Mouse (Mus musculus) limb, embryonic 12.5 days (tissue): ENCODE measurements around the gene 4930524N10Rik. TPM values are rescaled to one million over a fixed set of nuclear protein-coding genes. Genes with fewer than 3 reads are reported as not detected.

Experiments used
- ATAC-seq: fragments of 200-750 bp; cut with Nextera tagmentation; 2 replicates; pipeline ENCODE4 v1.8.0; 2017; ENCODE audit warnings: low read depth, moderate TSS enrichment; ENCODE audit not compliant: insufficient number of reproducible peaks, insufficient read depth, low FRiP score, low TSS enrichment
- H3K27ac ChIP-seq: fragments of 300-500 bp; sonication (generic); 2 replicates; pipeline ENCODE4 v1.5.1; 2016; ENCODE audit warnings: mild to moderate bottlenecking, moderate library complexity
- H3K27me3 ChIP-seq: fragments of 300-500 bp; sonication (generic); 2 replicates; pipeline ENCODE4 v1.6.1; 2016; ENCODE audit warnings: mild to moderate bottlenecking, moderate library complexity
- H3K36me3 ChIP-seq: fragments of 300-500 bp; sonication (generic); 2 replicates; pipeline ENCODE4 v1.6.1; 2016; ENCODE audit warnings: mild to moderate bottlenecking, moderate library complexity
- H3K4me1 ChIP-seq: fragments of 300-500 bp; sonication (generic); replicated peaks from 2 replicates; pipeline ENCODE4 v1.6.1; 2016
- H3K4me2 ChIP-seq: fragments of 300-500 bp; sonication (generic); 2 replicates; pipeline ENCODE4 v1.6.1; 2016; ENCODE audit warnings: mild to moderate bottlenecking, moderate library complexity
- H3K4me3 ChIP-seq: fragments of 300-500 bp; sonication (generic); replicated peaks from 2 replicates; pipeline ENCODE4 v1.5.1; 2016; ENCODE audit warnings: mild to moderate bottlenecking
- H3K9ac ChIP-seq: fragments of 300-500 bp; sonication (generic); replicated peaks from 2 replicates; pipeline ENCODE4 v1.6.1; 2016; ENCODE audit warnings: mild to moderate bottlenecking, moderate library complexity
- H3K9me3 ChIP-seq: fragments of 300-500 bp; sonication (generic); 2 replicates; pipeline ENCODE4 v1.6.1; 2016; ENCODE audit warnings: mild to moderate bottlenecking, moderate library complexity
- WGBS: fragments of 180-500 bp; shearing (Covaris S2); methylation state at CpG from one replicate; pipeline ENCODE4 v1.1.7; 2016; 5-methylcytosine and 5-hydroxymethylcytosine counted together
- polyA plus RNA-seq: library from polyadenylated mRNA; unstranded; fragments of >200 nt; fragmentation: Nextera tagmentation; extraction: Ambion mirVana; gene quantifications from 2 replicates; pipeline ENCODE4 v1.2.1, GENCODE M21; 2016

The 4930524N10Rik gene
- polyA plus RNA-seq = not detected in 2 replicates

- Histone ChIP-seq H3K36me3 (no peaks in the 10 kb centered on the region), H3K4me1 (no peaks in the 10 kb centered on the region), H3K9ac (no peak within 1 kb of the TSS), H3K27ac (no peak within 1 kb of the TSS), H3K27me3 (no peaks in the 10 kb centered on the region), H3K4me2 (no peak within 1 kb of the TSS), H3K4me3 (no peak within 1 kb of the TSS), H3K9me3 (no peaks in the 10 kb centered on the region)
- 23% methylated on average over 1 of the region's 1 CpGs for WGBS
- ATAC-seq = no peak
These were observed at the start of gene 4930524N10Rik for GRCm38 (mm10) chrX:154343292-154343691. 4930524N10Rik (minus strand) TSS chrX:154343392.

- Histone ChIP-seq H3K4me2 (no peak overlapping the region), H3K36me3 (no peaks in the 10 kb centered on the region), H3K9ac (no peak overlapping the region), H3K27me3 (no peaks in the 10 kb centered on the region), H3K4me3 (no peak overlapping the region), H3K9me3 (peaks cover 16% of the 10 kb centered on the region), H3K4me1 (no peaks in the 10 kb centered on the region), H3K27ac (no peak overlapping the region)
- WGBS = 72% methylated on average over 3 of the region's 3 CpGs
- ATAC-seq = no peak
These were observed 6.8 kb upstream of the 4930524N10Rik start for GRCm38 (mm10) chrX:154350042-154350441.

GRCm38 (mm10) chrX:154349302-154350041 is 6.3 kb upstream of the 4930524N10Rik start:
- Histone ChIP-seq H3K4me3 (no peak overlapping the region), H3K36me3 (no peaks in the 10 kb centered on the region), H3K4me1 (no peaks in the 10 kb centered on the region), H3K9ac (no peak overlapping the region), H3K27ac (no peak overlapping the region), H3K27me3 (no peaks in the 10 kb centered on the region), H3K9me3 (peaks cover 16% of the 10 kb centered on the region), H3K4me2 (no peak overlapping the region)
- 83% methylated on average over 7 of the region's 7 CpGs for WGBS
- no peak for ATAC-seq

- Histone ChIP-seq H3K4me2 (no peak overlapping the region), H3K36me3 (no peaks in the 10 kb centered on the region), H3K9ac (no peak overlapping the region), H3K27me3 (no peaks in the 10 kb centered on the region), H3K4me3 (no peak overlapping the region), H3K4me1 (no peaks in the 10 kb centered on the region), H3K9me3 (peaks cover 16% of the 10 kb centered on the region), H3K27ac (no peak overlapping the region)
- WGBS = 82% methylated on average over 3 of the region's 3 CpGs
- no peak for ATAC-seq
These were observed 4.7 kb upstream of the 4930524N10Rik start for GRCm38 (mm10) chrX:154347933-154348332.

Other genes starting within 250 kb of the 4930524N10Rik start
- not detected in 2 replicates for gene Gm15140, start 222.7 kb downstream of the 4930524N10Rik start, polyA plus RNA-seq
- not detected in 2 replicates for gene Samt4, start 138.6 kb upstream of the 4930524N10Rik start, polyA plus RNA-seq
- gene Samt2, start 236.0 kb upstream of the 4930524N10Rik start, polyA plus RNA-seq = not detected in 2 replicates